Mouse (Mus musculus) ovary, postnatal 10 days (tissue): ENCODE data around the gene Il15ra.
A peak's percentile ranks its signal among the peaks of the same experiment; 100 is the strongest.
"Not testable (repeated sequence)": the region's sequence is repeated elsewhere in the genome, so short reads cannot be mapped to it uniquely, and the experiment has no call there.

Experiments
- DNase-seq: peaks from one replicate; pipeline ENCODE4 v3.0.0; 2022; ENCODE audit warnings: low spot score

Gene Il15ra

GRCm38 (mm10) chr2:11710101-11710500 lies 5.0 kb downstream of the Il15ra start:
- not testable (repeated sequence) for DNase-seq

DNA sequence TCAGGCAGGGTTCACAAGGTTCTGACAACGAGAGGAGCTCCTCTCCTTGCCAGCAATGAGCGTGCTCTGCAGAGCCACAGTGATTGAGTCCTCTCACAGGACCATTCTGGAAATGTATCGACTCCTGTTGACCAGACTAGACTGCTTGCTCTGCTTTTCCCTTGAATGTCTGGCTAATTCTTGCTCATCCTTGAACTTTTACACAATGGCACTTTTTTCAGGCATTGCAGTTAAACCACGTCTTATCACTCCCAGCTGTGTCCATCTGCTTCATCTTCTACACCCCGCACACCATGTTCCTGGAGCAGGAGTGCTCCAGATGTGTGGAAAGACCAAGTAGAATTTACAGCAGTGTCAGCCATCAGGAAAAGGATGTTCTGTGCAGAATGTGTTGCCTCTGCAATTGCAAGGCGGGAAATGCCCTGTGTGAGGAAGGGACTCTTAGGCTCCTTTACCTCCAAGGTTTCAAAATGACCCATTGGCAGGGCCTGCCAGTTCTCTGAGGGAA lies 7.4 kb downstream of the Il15ra start:
- no peak for DNase-seq

DNA sequence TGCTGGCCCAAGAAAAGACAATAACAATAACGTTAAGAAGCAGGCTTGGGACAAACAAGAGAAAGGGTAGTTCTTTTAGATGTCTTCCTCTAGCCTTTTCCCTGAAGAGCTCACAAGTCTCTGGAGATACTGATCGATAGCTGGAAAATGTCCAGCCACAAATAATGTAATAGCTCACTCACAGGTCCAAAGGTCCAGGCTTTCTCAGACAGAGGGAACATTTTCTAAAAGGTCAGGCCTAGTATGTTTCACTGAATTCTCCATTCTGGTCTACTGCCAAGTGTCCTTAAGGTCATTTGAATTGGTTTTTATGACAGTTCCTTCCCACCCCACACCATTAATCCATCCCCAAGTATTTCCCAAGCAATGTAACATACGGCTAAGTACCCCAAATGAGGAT lies 7.9 kb downstream of the Il15ra start:
- DNase-seq, result no peak

- DNase-seq, result no peak
Observed at GRCm38 (mm10) chr2:11714535-11714934, 9.4 kb downstream of the Il15ra start.

- no peak for DNase-seq
Observed at GRCm38 (mm10) chr2:11718573-11718972, 13.5 kb downstream of the Il15ra start.

DNA sequence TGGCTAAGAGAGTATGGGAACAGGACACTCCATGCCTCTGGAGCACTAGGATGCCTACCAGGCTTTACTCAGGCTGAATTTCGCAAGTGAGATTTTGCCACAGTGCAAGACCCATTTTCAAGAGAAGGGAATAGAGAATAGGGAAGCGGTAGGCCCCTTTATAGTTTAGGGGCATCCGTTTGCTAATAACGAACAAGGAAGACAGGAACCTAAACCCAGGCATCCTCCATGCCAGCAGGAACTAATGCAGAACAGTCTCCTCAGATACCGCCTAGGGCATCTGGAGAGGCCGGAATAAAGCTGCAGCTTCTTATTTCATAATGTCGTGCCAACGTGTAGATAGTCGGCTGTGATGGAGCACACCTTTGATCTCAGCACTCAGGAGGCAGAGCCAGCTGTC lies 17.5 kb downstream of the Il15ra start:
- DNase-seq, result no peak

DNA sequence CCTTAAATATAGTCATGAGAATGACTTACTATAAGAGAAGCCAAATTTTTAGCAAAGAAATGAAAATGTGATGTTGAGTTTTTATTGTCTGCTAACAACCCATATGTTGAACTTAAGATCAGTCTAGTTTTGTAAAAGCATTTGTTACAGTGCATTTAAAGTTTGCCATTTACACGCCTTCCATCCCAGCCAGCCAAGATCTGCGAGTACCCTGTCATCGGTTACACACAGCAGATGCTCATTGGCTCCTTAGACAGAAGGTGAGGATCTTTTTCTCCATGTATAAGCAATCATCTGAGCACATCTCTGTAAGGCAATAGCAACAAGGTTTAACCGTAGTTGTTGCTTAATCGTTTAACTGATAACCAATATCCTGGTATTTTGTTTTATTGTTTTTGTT lies 22.5 kb downstream of the Il15ra start:
- DNase-seq, result no peak

DNA sequence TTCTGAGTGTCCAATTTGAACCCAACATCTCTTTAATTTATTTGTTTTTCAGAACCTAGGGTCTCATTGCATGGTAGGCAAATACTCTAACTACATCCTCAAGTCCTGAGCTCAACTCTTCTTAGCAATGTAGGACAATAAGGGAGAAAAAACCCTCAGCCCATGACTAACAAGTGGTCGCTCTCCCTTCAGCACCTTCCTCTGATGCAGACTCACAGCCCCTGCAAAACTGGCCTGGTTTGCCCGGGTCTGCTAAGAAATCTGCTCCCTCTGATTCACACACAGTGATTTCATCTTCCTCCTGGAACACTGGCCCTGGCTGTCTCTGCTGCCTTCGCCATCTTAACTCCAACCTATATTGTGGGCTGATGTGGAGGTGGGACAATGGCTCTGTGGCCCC lies 24.0 kb downstream of the Il15ra start:
- no peak for DNase-seq

- no peak for DNase-seq
Observed at GRCm38 (mm10) chr2:11732978-11733377, 27.9 kb downstream of the Il15ra start.

GRCm38 (mm10) chr2:11735853-11736252 lies 30.8 kb downstream of the Il15ra start:
- DNase-seq, result no peak

DNA sequence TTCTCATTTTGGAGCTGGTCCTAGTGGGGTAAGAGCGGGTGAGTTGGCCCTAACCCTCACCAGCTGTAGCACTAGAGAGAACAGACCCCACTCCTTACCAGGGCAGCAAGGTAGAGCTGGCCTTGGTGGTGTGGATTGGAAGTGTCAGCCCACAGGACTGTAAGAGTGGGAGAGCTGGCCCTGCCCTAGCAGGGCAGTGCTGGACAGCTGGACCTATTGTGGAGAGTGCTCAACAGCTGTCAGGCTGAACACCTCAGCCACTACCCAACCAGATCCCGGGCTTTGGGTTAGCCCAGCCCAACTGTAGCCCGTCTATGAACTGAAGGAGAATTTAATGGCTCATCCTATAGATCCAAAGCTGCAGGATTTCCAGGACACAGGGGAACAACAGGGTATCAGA lies 33.7 kb downstream of the Il15ra start:
- no peak for DNase-seq

- no peak for DNase-seq
Observed at GRCm38 (mm10) chr2:11739516-11740051, 34.5 kb downstream of the Il15ra start.

DNA sequence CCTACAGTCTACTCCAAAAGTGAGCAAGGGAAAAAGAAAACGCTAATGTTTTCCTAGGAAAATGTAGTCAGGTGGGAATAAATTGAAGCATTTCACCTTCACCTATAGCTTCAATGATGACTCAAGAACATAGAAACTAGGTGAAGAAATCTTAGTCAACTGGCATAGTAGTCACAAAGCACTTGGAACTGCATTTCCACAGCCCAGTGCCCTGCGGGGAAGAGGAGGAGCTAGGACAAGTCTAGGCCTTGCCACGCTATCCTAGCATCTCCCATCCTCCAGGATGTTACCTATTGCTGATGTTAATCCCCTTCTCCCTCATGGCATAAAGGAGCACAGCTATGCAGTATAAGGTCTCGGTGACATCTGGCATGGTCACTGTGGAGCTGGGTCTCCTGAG lies 57.5 kb downstream of the Il15ra start:
- no peak for DNase-seq

- no peak for DNase-seq
Observed at GRCm38 (mm10) chr2:11765694-11766093, 60.6 kb downstream of the Il15ra start.

DNA sequence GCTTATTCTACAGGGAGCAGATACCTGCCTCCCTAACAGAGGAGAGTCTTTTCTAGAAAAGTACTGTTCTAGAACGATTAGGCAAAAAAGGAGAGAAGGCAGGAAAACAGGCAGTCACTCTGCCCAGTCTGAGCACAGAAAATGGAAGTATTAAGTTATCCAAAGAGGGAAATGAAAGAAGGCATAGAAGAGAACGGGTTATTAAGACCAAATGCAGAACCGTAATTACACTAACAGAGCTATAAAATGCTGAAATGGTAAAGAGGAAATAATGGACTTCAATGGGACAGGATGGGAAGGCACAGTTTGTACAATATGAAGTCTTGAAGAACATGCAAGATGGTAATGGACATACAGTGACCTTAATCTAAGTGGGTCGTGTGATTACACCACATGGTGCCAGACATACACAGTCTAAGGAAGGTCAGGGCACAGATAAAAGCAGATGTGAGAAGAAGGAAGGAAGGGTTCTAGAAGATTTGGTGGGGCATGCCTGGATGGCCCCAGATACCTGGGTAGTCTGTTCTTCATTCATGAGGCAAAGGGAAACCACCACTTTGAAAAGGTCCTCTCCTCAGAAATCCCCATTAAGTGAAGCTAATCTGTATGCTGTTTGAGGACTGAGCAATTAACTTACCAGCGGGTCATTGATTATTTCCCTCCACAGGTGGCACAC lies 61.5 kb downstream of the Il15ra start:
- DNase-seq, result no peak

DNA sequence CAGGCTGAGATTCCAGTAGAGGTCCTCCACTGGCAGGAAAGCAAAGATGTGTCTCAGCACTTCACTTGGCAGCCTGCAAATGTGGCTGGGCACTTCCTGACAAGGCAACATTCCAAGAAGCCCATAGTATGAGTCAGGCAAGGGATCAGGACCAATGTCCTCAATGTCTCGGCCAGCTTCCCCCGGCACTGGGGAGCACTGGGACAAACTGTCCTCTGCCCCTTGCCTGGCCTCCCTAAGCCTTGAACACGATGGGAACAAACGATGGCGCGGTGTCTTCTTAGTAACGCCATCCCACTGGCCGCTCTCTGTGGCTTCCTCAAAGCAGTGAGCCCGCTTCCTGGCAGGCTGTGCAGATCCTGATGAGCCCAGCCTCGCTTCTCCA lies 62.1 kb downstream of the Il15ra start:
- DNase-seq, result no peak

DNA sequence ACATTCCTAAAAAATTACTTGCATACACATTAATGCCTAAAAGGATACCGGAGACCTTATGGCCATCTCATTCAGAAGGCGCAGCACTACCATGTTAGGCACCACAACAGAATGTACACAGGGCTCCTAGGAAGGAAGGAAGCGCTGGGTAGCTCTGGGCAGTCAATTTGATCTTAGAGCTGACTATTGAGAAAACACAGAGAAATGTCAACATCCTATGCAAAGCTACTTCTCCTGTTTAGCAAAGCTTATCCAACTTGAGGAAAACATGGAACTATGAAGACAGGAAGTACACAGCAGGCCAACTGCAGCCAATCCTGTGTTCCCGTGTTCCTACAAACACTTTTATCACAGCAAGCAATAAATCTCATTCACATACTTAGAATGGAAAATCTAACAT lies 66.6 kb downstream of the Il15ra start:
- no peak for DNase-seq

- DNase-seq, result no peak
Observed at GRCm38 (mm10) chr2:11772401-11772800, 67.3 kb downstream of the Il15ra start.

DNA sequence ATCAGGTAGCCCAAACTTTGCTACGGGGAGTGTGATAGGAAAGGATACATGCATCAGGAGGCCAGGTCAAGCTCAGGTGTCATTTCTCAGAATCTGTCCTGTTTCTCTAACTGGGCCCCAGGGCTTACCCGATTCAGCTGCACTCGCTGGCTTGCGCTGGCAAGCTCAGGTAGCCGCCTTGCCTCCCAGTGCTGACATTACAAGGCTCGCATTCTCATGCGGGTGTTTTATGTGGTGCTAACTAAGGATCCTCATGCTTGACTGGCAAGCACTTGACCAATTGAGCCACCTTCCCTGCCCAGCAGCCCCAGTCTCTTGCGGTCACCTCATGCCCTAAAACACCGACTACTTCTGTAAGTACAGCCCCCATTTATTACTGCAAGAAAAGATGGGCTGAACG lies 69.3 kb downstream of the Il15ra start:
- DNase-seq, result no peak

GRCm38 (mm10) chr2:11775121-11775520 lies 70.0 kb downstream of the Il15ra start:
- no peak for DNase-seq

- DNase-seq, result no peak
Observed at GRCm38 (mm10) chr2:11776415-11776814, 71.3 kb downstream of the Il15ra start.

DNA sequence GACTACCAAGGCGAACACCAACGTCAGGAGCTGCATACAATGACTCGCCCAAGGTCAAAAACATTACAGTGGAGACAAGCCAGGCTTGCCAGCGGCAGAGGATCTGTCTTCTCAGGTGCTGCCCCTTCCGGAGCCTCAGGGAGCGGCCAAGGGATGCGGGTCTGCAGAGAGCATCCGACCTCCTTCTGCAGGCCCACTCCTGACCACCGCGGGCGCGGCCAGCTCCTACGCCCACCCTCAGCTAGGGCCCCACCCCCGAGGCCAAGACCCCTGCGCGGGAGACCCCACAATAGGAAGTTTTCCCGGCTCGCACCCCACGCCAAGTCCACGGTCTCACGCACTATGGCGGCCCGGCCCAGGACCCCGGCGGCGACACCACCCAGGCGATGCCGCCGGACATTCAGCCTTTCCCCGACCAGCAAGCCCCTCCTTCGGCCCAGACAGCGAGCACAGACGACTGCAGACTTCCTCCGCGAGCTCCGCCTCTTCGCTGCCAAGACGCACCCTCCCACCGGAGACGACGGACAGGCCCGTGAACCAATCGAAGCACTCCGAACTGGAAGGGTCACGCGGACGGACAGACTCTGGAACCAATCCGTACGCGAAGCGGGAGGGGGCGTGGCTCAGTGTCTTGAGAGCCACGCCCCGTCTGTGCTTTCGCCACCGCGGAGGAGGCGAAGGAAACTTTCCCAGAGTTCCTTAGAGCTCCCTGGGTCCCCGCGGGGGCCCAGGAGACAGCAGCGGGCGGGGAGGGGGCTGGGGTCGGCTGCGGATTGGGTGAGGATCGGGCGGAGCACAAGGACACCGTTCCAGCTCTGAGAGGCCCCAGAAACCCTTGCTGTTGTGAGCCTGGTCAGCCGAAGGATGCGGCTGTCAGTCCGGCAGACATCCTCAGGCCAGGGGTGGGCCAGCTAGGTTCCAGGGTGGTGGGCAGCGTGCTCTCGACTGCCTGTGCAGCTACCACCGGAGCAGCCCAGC lies 72.3 kb downstream of the Il15ra start, which contains the start of the genes Fbh1 and Ankrd16:
TSS of gene Fbh1 (minus strand) at position 492 of the 978 bp plus-strand sequence.
TSS of gene Ankrd16 (plus strand) at position 786 of the 978 bp plus-strand sequence.
- peak; percentile 100 for DNase-seq
